Mouse (Mus musculus): ENCODE measurements around the gene Clic1.
"Not testable (repeated sequence)": the region's sequence is repeated elsewhere in the genome, so short reads cannot be mapped to it uniquely, and the experiment has no call there.

Gene Clic1

DNA sequence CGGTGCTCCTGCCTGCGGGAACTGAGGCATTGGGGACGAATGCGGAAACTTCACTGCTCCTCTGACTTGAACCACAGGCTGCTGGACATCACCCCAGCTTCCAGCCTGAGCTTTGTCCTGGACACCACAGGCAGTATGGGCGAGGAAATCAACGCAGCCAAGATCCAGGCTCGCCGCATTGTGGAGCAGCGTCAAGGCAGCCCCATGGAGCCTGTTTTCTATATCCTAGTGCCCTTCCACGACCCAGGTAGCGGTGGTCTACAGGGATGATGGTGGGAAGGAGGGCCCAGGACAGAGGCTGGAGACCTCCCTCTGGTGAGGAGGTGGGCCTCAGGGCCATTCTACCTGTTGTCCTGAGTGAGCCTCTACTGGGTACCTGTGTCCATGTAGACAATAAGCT lies 29.9 kb upstream of the Clic1 start:
- no peak for ATAC-seq (ENCODE audit: insufficient number of reproducible peaks, low FRiP score, low TSS enrichment)

DNA sequence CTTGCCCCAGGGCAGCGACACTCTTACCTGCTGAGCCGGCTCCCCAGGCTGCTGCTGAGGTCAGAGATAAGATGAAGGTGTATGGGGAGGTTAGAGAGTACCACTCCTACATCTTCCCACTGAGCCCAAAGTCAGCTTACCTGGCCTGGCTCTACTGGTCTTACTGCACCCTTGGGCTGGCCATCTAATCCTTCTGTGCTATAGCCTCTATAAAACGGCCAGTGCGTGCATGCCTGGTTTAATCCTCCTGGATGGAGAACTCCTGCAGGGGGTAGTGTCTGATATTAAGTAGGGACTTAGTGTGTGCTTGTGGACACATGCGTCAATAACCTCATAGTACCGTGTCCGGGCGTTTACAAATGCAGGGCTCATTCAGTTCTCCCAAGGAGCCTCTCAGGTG lies 29.2 kb upstream of the Clic1 start:
- ATAC-seq (ENCODE audit: insufficient number of reproducible peaks, low FRiP score, low TSS enrichment), result no peak

DNA sequence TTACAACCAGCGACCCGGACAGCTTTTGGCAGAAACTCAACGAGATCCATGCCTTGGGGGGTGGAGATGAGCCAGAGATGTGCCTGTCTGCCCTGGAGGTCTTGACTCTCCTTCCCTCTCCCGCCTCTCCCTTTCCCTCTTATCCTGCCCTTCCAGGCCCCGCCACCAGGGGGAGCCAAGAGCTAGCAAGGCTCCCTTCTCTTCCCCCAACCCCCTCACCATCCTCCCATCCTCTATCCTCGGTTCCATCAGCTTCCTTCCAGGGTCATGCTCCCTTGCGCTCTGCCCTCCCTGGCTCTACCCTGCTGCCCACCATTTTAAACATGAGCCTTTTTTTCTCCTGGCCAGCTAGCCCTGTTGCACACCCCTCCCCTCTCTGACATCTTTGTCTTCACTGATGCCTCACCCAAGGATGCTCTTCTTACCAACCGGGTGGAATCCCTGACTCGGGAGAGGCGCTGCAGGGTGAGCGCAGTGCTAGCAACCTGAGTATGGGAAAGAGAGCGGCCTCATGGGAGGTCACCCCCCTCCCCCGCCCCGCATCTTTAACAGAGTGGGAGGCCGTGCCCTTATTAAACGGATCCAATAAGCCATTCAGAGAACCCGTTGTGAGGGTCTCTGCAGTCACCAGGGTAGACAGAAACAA lies 28.5 kb upstream of the Clic1 start:
- ATAC-seq (ENCODE audit: insufficient number of reproducible peaks, low FRiP score, low TSS enrichment), result 0 out of 2 replicates have a peak, but pooled peaks have one; percentile 34

DNA sequence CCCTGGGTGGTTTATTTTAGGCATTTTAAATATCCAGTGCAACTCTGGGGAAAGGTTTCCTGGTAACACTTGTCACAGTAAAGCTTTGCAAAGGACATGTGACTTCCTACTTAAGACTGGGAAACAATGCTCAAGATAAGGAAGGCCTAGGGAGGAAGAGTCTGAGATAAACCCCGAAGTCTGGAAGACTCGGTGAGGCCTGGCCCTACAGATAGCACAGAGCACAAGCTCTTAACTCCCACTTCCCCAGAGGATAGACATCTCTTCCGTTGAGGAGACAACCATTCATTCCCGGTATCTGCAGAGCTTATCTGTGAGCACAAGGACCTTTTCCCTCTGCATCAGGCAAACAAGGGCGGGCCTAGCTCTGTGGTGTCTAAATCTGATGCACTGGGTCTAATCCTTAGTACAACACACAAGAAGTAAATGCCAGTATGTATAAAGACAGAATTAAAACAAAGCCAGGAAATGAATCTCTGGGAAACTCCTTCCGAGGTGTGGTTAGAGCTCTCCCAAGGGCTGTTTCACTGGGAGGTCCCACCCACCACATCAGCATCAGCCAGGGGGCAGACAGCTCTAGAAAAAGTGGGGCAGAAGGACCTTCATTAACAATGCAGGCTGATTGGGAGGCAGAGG lies 27.8 kb upstream of the Clic1 start:
- ATAC-seq (ENCODE audit: insufficient number of reproducible peaks, low FRiP score, low TSS enrichment), result no peak

DNA sequence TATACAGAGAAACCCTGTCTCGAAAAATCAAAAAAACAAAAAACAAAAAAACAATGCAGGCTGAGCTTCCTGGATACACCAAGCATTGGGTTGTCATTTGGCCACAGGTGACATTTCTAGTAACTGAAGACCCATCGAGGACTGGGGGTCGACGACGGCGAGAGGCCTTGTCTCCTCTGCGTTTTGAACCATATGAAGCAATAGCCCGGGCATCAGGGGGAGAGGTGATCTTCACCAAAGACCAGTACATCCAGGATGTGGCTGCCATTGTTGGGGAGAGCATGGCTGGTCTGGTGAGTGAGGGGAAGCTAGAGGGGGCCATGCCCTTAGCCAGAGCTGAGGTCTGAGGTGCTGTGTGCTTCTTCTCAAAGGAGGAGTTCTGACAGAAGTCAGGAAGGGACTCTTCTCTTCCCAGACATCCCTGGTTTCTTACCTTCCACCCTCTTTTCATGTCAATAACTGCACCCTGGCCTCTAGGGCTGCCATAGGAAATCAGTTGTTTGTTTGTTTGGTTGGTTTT lies 27.2 kb upstream of the Clic1 start:
- ATAC-seq (ENCODE audit: insufficient number of reproducible peaks, low FRiP score, low TSS enrichment), result no peak

DNA sequence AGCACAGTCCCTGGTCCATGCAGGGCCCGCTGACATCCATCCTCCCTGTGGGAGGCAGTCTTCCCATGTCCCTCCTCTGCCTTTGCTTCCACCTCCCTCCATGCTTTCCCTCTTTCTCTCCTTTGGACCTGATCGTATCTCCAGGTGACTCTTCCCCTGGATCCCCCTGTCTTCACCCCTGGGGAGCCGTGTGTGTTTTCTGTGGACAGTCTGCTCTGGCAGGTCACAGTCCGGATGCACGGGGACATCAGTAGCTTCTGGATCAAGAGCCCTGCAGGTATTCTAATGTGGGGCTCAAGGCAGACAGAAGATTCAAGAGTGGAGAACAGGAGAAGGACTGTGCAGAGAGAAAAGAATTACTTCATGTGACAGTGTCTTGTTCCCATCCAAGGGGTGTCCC lies 26.5 kb upstream of the Clic1 start:
- no peak for ATAC-seq (ENCODE audit: insufficient number of reproducible peaks, low FRiP score, low TSS enrichment)

DNA sequence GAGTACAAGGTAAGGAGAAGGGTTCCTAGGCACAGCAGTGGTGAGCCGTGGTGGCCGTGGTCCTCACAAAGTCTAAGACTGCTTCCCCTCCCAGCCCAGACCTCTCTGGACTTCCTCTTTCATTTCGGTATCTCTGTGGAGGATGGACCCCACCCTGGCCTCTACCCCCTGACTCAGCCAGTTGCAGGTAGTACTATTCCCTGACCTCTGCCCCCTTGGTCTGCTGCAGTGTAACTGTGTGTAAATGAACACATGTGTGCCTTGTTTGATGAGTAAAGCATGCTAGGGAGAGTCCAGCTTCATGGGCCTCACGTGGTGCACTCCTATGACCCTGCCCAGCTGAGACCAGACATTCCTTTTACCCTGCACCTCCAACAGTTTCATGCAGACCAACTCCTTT lies 26.0 kb upstream of the Clic1 start:
- ATAC-seq (ENCODE audit: insufficient number of reproducible peaks, low FRiP score, low TSS enrichment), result no peak

DNA sequence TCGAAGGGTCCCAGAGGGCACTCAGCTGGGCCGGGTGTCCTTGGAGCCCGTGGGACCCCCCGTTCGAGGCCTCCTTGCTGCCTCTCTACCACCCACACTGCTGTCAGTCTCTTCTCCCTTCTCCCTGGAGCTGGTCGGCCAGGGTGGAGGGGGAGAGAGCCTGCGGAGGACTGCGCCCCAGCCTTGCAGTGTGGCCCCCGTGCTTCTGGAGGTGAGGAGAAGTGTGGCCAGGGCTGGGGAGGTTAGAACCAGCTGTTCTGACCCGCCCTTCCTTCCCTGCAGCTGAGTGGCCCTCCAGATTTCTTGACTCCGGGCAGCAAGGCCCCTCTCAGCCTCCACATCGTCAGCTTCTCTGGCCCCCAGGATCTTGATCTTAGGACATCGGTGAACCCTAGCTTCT lies 25.5 kb upstream of the Clic1 start:
- no peak for ATAC-seq (ENCODE audit: insufficient number of reproducible peaks, low FRiP score, low TSS enrichment)

DNA sequence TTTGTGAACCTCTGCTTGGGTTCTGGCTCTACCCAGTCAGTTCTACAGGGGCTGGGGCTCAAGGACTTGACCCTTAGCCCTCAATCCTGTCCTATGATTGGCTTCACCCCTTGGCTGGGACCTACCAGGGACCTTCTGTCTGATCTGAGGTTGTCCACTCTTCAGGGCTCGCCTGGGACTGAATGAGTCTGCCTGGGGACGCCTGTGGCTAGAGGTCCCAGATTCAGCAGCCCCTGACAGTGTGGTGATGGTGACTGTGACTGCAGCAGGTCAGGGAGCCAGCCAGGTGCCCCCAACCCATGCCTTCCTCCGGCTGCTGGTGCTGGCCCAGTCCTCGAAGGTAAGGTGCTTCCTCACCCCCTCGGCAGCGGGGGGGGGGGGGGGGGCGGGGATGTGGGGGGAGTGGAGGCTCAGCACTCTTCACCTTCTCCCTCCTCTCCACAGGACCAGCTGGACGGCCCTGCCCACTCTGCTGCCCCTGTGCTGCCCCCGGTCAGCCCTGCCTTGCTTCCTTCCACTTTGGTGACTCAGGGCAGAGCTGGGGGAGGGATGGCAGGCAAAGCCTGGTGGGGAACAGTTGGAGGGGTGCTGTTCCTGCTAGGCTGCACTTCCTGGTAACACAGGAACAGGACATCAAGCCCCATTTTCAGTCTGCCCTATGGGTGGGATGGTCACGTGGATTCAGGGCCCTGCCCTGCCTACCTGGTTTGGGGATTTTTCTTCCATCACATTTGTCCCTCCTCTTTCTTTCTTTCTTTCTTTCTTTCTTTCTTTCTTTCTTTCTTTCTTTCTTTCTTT lies 24.9 kb upstream of the Clic1 start:
- no peak for ATAC-seq (ENCODE audit: insufficient number of reproducible peaks, low FRiP score, low TSS enrichment)

- no peak for ATAC-seq (ENCODE audit: insufficient number of reproducible peaks, low FRiP score, low TSS enrichment)
Observed at GRCm38 (mm10) chr17:35026206-35026605, 23.6 kb upstream of the Clic1 start.

- no peak for ATAC-seq (ENCODE audit: insufficient number of reproducible peaks, low FRiP score, low TSS enrichment)
Observed at GRCm38 (mm10) chr17:35027277-35028068, 22.3 kb upstream of the Clic1 start, which contains the start of gene Sapcd1. Sapcd1 (minus strand) TSS chr17:35028016.

DNA sequence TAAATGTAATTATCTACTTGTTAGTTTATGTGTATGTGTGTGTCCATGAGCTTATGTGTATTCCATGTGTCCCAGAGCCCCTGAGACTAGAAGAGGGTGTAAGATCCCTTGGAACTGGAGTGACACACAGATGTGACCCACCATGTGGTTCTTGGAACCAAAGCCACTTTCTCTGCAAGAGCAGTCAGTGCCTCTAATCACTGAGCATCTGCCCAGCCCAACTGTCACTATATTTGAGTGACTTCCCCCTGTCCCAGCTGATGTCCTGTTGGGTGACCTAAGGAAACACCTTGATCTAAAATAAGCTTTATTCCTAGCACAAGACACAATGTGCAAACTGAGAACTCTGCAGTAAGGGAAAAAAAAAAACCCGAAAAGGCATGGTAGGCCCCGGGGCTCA lies 21.5 kb upstream of the Clic1 start:
- no peak for ATAC-seq (ENCODE audit: insufficient number of reproducible peaks, low FRiP score, low TSS enrichment)

DNA sequence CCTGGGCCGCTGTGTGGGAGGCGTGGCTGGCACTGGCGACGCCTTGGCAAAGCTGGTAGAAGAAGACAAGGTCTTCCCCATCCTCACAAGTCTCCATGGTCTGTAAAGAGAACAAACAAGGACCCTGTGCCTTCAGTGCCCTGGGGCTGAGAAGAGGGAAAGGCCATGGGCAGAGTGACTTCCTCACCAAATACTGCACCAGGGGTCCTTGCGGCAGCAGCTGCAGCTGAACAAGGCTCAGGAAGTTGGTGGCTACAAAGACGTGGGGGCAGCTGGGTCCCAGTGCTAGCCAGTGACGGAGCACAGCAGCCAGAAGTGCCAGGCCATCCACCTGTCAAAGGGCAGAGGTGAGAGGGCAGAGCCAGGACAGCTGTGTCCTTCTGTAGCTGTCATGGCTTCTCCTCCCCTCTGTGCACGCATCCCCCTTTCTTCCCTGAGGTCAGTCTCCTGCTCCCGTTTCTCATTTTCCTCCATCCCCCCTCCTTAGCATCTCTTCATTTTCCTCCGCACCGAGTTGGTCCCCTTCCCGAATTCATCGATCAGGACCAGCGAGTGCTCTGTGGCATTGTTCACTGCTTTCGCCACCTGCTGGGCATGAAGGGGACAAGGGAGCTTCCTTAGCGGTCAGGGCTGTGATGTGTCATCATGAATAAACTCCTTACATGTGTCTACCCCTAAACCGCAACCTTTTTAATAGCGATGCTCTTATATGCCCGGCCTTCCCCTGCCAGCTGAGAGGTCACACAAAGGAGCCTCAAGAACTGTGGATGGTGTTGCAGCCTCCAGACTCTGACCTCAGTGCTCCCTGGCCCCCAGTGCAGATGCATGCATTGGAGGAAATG lies 19.9 kb upstream of the Clic1 start:
- ATAC-seq (ENCODE audit: insufficient number of reproducible peaks, low FRiP score, low TSS enrichment), result no peak

- no peak for ATAC-seq (ENCODE audit: insufficient number of reproducible peaks, low FRiP score, low TSS enrichment)
Observed at GRCm38 (mm10) chr17:35031272-35031671, 18.5 kb upstream of the Clic1 start.

DNA sequence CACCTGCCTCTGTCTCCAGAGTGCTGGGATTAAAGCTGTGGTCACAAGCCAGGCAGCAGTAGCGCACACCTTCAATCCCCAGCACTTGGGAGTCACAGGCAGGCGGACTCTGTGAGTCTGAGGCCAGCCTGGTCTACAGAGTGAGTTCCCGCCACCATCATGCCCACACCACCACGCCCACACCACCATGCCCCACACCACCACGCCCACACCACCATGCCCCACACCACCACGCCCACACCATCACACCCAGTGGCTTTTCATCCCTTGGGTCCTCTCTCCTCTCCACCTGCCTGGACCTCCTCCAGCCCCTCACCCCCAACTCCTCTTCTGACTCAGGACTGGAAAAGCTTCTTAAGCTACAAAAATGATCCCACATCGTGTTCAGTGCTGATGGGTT lies 17.9 kb upstream of the Clic1 start:
- ATAC-seq (ENCODE audit: insufficient number of reproducible peaks, low FRiP score, low TSS enrichment), result no peak

GRCm38 (mm10) chr17:35032323-35032870 lies 17.4 kb upstream of the Clic1 start:
- ATAC-seq (ENCODE audit: insufficient number of reproducible peaks, low FRiP score, low TSS enrichment), result no peak

- not testable (repeated sequence) for ATAC-seq (ENCODE audit: insufficient number of reproducible peaks, low FRiP score, low TSS enrichment)
Observed at GRCm38 (mm10) chr17:35033703-35034102, 16.1 kb upstream of the Clic1 start.

DNA sequence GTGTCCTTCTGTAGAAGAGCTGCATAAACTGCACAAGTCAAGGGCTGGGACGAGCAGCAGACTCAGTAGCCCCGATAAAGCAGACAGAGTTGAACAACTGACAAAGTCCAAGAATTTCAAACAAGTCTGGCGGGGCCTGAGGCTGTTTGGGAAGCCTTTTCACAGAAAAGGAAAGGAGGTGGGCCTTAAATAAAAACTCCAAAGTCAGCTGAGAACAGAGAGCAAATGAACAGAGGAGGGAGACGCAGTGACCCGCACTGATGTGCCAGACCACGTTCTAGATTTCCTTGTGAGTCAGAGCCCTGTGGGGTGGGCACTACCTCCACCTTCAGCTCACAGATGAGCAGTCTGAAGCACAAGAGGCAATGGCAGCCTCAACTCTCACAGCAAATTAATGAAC lies 14.9 kb upstream of the Clic1 start:
- ATAC-seq (ENCODE audit: insufficient number of reproducible peaks, low FRiP score, low TSS enrichment), result no peak

DNA sequence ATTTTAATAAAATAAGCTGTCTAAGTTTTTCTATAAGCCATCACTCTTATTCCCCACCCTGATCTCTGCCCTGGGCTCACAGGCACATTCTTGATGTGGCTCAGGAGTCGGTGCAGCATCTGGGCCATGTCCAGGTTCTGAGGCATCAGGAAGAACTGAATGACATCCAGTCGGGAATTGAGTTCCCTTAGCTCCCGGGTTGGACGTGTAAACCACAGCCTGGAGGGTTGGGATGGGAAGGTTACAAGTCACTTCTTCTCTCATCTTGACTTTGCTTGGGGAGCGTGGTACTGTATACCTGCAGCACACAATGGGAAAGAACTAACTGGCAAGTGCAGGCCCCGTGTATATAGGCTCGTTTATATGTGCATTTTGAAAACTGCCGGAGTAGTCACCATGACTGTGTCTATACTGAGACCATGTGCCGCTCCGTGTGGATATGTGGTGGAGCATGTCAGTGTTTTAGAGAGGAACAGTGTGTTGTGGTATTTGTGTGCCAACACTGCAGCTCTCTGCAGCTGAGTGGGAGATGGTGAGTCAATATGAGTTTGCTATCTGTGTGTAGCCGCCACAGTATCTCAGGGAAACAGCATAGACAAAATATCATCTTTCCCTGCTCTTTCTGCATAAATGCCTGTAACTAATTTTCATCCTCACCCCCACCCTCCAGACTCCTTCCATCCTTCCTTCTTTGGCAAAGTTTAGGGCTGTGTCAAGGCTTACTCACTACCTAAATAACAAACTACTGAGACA lies 10.5 kb upstream of the Clic1 start:
- no peak for ATAC-seq (ENCODE audit: insufficient number of reproducible peaks, low FRiP score, low TSS enrichment)
